Mouse (Mus musculus) liver, embryonic 11.5 days (tissue): ENCODE results near the gene Pgs1. TPM values are rescaled to one million over a fixed set of nuclear protein-coding genes. Genes with fewer than 3 reads are reported as not detected.

ENCODE experiments used
- ATAC-seq: fragments of 200-750 bp; cut with Nextera tagmentation; replicated peaks from 2 replicates; pipeline ENCODE4 v1.8.0; 2017; ENCODE audit warnings: moderate number of reproducible peaks, mild to moderate bottlenecking, moderate TSS enrichment, moderate library complexity; ENCODE audit not compliant: low FRiP score
- DNase-seq: peaks from one replicate; pipeline ENCODE4 v3.0.0-alpha.2; 2017; ENCODE audit warnings: low spot score
- H3K27ac ChIP-seq: fragments of 300-500 bp; sonication (generic); 2 replicates; pipeline ENCODE4 v1.5.1; 2014; ENCODE audit warnings: mild to moderate bottlenecking, low read depth, low read length, control low read depth
- H3K27me3 ChIP-seq: fragments of 300-500 bp; sonication (generic); replicated peaks from 2 replicates; pipeline ENCODE4 v1.6.1; 2014; ENCODE audit warnings: low read length, mixed read lengths; ENCODE audit not compliant: control insufficient read depth, insufficient read depth
- H3K36me3 ChIP-seq: fragments of 300-500 bp; sonication (generic); 2 replicates; pipeline ENCODE4 v1.6.1; 2014; ENCODE audit warnings: mild to moderate bottlenecking, low read length, moderate library complexity, mixed read lengths; ENCODE audit not compliant: control insufficient read depth, insufficient read depth
- H3K4me1 ChIP-seq: fragments of 300-500 bp; sonication (generic); replicated peaks from 2 replicates; pipeline ENCODE4 v1.6.1; 2014; ENCODE audit warnings: low read length, mixed read lengths; ENCODE audit not compliant: control insufficient read depth, insufficient read depth
- H3K4me2 ChIP-seq: fragments of 300-500 bp; sonication (generic); 2 replicates; pipeline ENCODE4 v1.6.1; 2014; ENCODE audit warnings: mild to moderate bottlenecking, control low read depth, moderate library complexity
- H3K4me3 ChIP-seq: fragments of 300-500 bp; sonication (generic); 2 replicates; pipeline ENCODE4 v1.5.1; 2014; ENCODE audit warnings: low read depth, low read length, control low read depth
- H3K9ac ChIP-seq: fragments of 300-500 bp; sonication (generic); 2 replicates; pipeline ENCODE4 v1.6.1; 2014; ENCODE audit warnings: low read depth, low read length, control low read depth
- H3K9me3 ChIP-seq: fragments of 300-500 bp; sonication (generic); 2 replicates; pipeline ENCODE4 v1.6.1; 2016; ENCODE audit warnings: low read length, inconsistent platforms, mixed read lengths; ENCODE audit not compliant: control insufficient read depth
- WGBS: fragments of 180-500 bp; shearing (Covaris S2); extraction: QIAGEN DNeasy Blood & Tissue Kit; methylation state at CpG from one replicate; pipeline ENCODE4 v1.1.7; 2014; 5-methylcytosine and 5-hydroxymethylcytosine counted together
- microRNA-seq: library from miRNA; unstranded; fragments of <30 nt; microRNA quantifications from one replicate; pipeline ENCODE4, GENCODE M21; 2017; ENCODE audit warnings: borderline number of aligned reads
- polyA plus RNA-seq: library from polyadenylated mRNA; unstranded; fragments of >200 nt; fragmentation: Nextera tagmentation; extraction: Ambion mirVana; gene quantifications from 2 replicates; pipeline ENCODE4 v1.2.1, GENCODE M21; 2014

The Pgs1 gene
- polyA plus RNA-seq, 1 experiment from 2014 or later: 31.9 TPM

DNA sequence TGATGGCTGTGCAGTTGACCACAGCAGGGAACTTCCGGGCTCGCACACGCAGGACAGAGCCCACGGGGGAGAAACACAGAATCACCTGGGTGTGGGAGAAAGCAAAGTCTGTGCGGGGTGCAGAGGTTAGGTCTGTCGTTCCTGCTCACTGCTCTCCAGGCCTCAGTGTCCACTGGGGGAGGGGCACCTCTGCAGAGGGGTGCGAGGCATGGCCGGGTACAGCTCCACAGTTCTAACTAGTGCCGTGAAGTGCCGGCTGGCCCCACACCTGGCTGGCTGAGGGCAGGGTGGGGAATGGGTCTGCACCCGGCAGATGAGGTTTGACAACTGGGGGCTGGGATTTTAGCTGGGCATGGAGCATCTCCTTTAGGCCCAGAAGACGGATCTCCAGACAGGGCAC is 72.3 kb downstream of the Pgs1 start:
- Histone ChIP-seq H3K27me3 (no peaks in the 10 kb centered on the region), H3K9ac (no peak overlapping the region), H3K36me3 (no peaks in the 10 kb centered on the region), H3K4me3 (no peak overlapping the region), H3K4me1 (no peaks in the 10 kb centered on the region), H3K4me2 (no peak overlapping the region), H3K9me3 (no peaks in the 10 kb centered on the region), H3K27ac (no peak overlapping the region)
- ATAC-seq (no peak), DNase-seq (no peak)
- 64% methylated on average over 12 of the region's 12 CpGs for WGBS

DNA sequence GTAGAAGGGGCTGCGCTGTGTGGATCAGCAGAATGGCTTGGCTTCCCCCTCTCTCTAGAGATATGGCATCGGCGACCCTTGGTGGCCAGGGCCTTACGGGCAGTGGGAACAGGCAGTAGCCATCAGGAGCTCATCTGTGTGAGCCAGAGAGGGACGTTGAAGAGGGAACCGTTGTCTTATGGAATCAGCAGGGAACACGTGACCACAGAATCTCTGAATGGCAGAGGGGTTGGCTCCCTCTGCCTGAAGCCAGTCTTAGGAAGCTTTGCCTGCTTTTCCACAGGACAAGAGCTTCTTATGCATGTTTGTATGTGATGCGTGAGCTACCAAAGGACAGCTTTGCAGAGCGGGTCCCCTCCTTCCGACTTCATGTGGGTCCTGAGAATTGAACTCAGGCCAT is 72.8 kb downstream of the Pgs1 start:
- H3K4me3 ChIP-seq: no peak overlapping the region
- DNase-seq (no peak), ATAC-seq (no peak)
- WGBS: 64% methylated on average over 10 of the region's 10 CpGs
- H3K9me3 ChIP-seq: no peaks in the 10 kb centered on the region
- no peak overlapping the region for H3K9ac ChIP-seq
- H3K27ac ChIP-seq: no peak overlapping the region
- no peaks in the 10 kb centered on the region for H3K36me3 ChIP-seq
- no peaks in the 10 kb centered on the region for H3K27me3 ChIP-seq
- H3K4me2 ChIP-seq: no peak overlapping the region
- no peaks in the 10 kb centered on the region for H3K4me1 ChIP-seq

DNA sequence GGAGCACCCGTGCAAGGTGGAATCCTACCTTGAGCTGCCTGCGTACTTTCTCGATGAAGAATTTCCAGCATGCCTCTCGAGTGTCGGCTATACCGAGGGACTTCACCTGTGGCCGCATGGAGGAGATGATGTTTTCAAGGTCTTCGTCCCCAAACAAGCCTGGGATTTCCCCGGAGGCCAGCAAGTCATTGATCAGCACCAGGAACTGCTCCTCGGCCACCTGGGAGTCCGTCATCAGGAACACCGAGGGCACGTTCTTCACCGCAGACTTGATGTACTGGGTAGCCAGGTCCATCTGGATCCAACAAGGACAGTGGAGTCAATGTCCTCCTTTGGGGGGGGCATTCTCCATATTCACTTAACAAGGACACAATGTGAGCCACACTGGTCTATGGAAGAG is 73.9 kb downstream of the Pgs1 start:
- H3K4me1 ChIP-seq: no peaks in the 10 kb centered on the region
- H3K9me3 ChIP-seq: no peaks in the 10 kb centered on the region
- no peaks in the 10 kb centered on the region for H3K36me3 ChIP-seq
- 72% methylated on average over 14 of the region's 14 CpGs for WGBS
- H3K9ac ChIP-seq: no peak overlapping the region
- no peak overlapping the region for H3K27ac ChIP-seq
- H3K4me3 ChIP-seq: no peak overlapping the region
- H3K4me2 ChIP-seq: no peak overlapping the region
- no peak for ATAC-seq
- H3K27me3 ChIP-seq: no peaks in the 10 kb centered on the region
- DNase-seq: no peak

DNA sequence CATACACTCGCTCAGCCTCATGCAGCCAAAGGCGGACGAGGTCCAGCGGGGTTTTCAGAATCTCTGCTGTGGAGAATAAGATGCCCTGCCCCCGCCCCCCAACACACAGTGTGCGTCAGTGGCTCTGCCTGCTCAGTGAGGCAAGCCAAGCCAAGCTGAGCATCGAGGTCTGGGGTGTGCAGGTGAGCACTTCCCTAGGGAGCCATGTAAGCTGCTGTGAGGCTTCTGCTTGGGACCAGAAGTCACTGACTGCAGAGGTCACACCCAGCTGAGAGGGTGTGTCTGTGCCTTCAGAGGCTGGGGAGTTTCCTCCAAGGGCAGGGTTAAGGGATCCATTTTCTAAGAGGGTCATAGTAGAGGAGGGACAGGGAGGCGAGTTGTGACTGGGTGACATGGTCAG is 81.5 kb downstream of the Pgs1 start:
- no peak for ATAC-seq
- Histone ChIP-seq H3K27ac (no peak overlapping the region), H3K4me3 (no peak overlapping the region), H3K27me3 (no peaks in the 10 kb centered on the region), H3K9me3 (no peaks in the 10 kb centered on the region), H3K4me2 (no peak overlapping the region), H3K9ac (no peak overlapping the region), H3K4me1 (no peaks in the 10 kb centered on the region), H3K36me3 (no peaks in the 10 kb centered on the region)
- DNase-seq: no peak
- WGBS: 82% methylated on average over 8 of the region's 8 CpGs

DNA sequence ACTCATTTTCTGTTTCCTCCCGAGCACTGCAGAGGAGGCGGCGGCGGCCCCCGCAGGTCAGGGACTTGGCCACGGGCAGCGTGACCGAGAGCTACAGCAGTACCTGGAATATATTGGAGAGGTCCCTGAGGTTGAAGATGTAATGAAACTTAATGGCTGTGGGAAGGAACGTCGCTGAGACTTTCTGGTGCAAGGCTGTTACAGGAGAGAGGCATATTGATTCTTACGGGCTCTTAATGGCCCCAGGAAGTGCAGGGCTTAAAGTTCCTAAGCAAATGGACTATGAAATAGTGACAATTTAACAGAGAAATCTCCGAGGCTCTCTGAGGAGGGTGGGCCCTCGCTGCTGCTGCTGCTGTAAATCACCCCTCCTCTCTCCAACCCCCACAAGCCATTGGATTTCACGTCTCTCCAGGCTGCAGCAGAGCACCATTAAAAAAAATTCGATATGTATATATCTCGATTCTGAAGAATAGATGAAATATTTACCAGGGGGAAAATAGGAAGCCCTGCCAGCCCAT is 82.8 kb downstream of the Pgs1 start:
- H3K4me2 ChIP-seq: no peak overlapping the region
- 77% methylated on average over 16 of the region's 16 CpGs for WGBS

DNA sequence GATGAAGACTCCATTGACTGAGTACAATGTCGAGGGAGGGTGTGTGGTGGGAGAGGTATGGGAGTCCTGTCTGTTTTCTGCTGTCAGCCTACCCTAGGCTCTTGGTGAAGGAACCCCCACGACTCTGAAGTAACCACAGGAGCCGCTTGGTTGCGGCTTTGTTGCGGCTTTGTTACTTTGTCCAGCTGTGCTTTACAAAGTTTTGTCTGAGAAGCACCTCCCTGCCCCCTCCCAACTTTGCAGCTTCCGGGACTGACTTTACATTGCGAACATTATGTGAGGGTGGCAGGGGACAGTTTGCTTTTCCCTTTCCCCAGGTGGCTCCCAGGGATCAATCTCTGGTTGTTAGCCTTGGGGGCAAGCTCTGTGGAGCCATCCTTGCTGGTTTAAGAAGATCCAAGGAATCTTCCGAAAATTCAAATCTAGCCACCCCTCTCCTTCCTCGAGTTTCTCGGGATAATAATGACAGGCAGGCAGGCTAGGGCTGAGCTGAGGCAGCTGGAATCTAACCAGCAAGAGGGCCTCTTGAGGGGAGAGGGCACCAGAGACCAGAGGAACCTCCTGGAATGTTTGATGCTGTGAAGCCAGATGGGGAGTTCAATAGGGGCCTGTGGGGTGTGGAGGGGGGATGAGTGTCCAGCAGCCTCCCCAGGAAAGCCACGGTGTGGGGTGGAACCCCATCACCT is 85.3 kb downstream of the Pgs1 start:
- 53% methylated on average over 11 of the region's 11 CpGs for WGBS
- ATAC-seq (no peak), DNase-seq (no peak)
- no peaks in the 10 kb centered on the region for H3K36me3 ChIP-seq
- H3K9me3 ChIP-seq: no peaks in the 10 kb centered on the region
- H3K27me3 ChIP-seq: peaks cover 3% of the 10 kb centered on the region; the same call in 1 of the 2 replicates
- no peak overlapping the region for H3K4me3 ChIP-seq
- no peaks in the 10 kb centered on the region for H3K4me1 ChIP-seq
- H3K4me2 ChIP-seq: no peak overlapping the region
- H3K27ac ChIP-seq: no peak overlapping the region
- no peak overlapping the region for H3K9ac ChIP-seq

More for the DNA sequence above, 82.8 kb downstream of the Pgs1 start:
- Histone ChIP-seq H3K27ac (no peak overlapping the region), H3K9ac (no peak overlapping the region), H3K36me3 (no peaks in the 10 kb centered on the region), H3K9me3 (no peaks in the 10 kb centered on the region), H3K4me1 (no peaks in the 10 kb centered on the region), H3K4me3 (no peak overlapping the region), H3K27me3 (peaks cover 3% of the 10 kb centered on the region; the same call in 1 of the 2 replicates)
- ATAC-seq (no peak), DNase-seq (no peak)

Small RNA genes lying within 50 kb of the gene (microRNA-seq; reads per million reads assigned to microRNA genes)
- gene Mir6933: not detected

Other genes with a start within 250 kb of the Pgs1 start
- gene Tmc8, start 204.2 kb upstream of the Pgs1 start, polyA plus RNA-seq: 18.6 and 18.8 TPM in 2 replicates
- 61.2 and 62.1 TPM in 2 replicates for gene Tmc6, start 204.1 kb upstream of the Pgs1 start, polyA plus RNA-seq
- gene 6030468B19Rik, start 188.6 kb upstream of the Pgs1 start, polyA plus RNA-seq: 49.3 and 54.3 TPM in 2 replicates
- gene Gm20708, start 176.6 kb upstream of the Pgs1 start, polyA plus RNA-seq: 0.21 and 0.80 TPM in 2 replicates
- gene Syngr2, start 176.6 kb upstream of the Pgs1 start, polyA plus RNA-seq: 92.1 and 99.4 TPM in 2 replicates
- 8.4 and 11.1 TPM in 2 replicates for gene Afmid, start 160.4 kb upstream of the Pgs1 start, polyA plus RNA-seq
- gene Tk1, start 160.2 kb upstream of the Pgs1 start, polyA plus RNA-seq: 185 and 192 TPM in 2 replicates
- gene Birc5, start 137.0 kb upstream of the Pgs1 start, polyA plus RNA-seq: 430 and 440 TPM in 2 replicates
- not detected in 2 replicates for gene Tmem235, start 125.5 kb upstream of the Pgs1 start, polyA plus RNA-seq
- 1.5 and 1.7 TPM in 2 replicates for gene Tha1, start 112.8 kb upstream of the Pgs1 start, polyA plus RNA-seq
- 3.7 and 4.6 TPM in 2 replicates for gene Socs3, start 16.2 kb upstream of the Pgs1 start, polyA plus RNA-seq
- gene Dnah17, start 144.3 kb downstream of the Pgs1 start, polyA plus RNA-seq: 0.09 and 0.11 TPM in 2 replicates